Mouse (Mus musculus) MEL (cell line): Measurements from ENCODE around the gene Gne. TPM values are rescaled to one million over a fixed set of nuclear protein-coding genes. Genes with fewer than 3 reads are reported as not detected.

ENCODE experiments used
- DNase-seq: peaks from one replicate; pipeline ENCODE4 v3.0.0; 2011; ENCODE audit warnings: low read depth, low spot score
- H3K27ac ChIP-seq: 2 replicates; pipeline ENCODE4 v1.5.1; 2012; ENCODE audit warnings: low read depth, mild to moderate bottlenecking, control low read depth, low read length, moderate library complexity; ENCODE audit not compliant: control insufficient read depth
- H3K27me3 ChIP-seq, 2 experiments: fragments of 150-350 bp in 1 of 2; sonication (generic) in 1 of 2; 2 replicates each; pipeline ENCODE4 v1.6.1; 2012; ENCODE audit warnings: low read length in 2 of 2, mild to moderate bottlenecking in 2 of 2, improper control_type of control experiment in 1 of 2, moderate library complexity in 1 of 2; ENCODE audit not compliant: insufficient read depth in 2 of 2, control insufficient read depth in 1 of 2
- H3K36me3 ChIP-seq, 2 experiments: 2 replicates each; pipeline ENCODE4 v1.6.1; 2012 to 2014; ENCODE audit warnings: low read length in 2 of 2, improper control_type of control experiment in 1 of 2, inconsistent platforms in 1 of 2, mild to moderate bottlenecking in 1 of 2; ENCODE audit not compliant: insufficient read depth in 2 of 2, control insufficient read depth in 1 of 2
- H3K4me1 ChIP-seq, 2 experiments: fragments of 150-350 bp in 1 of 2; sonication (generic) in 1 of 2; 2 replicates each; pipeline ENCODE4 v1.6.1; 2012; ENCODE audit warnings: low read length in 2 of 2, improper control_type of control experiment in 1 of 2, mild to moderate bottlenecking in 1 of 2; ENCODE audit not compliant: insufficient read depth in 2 of 2, control insufficient read depth in 1 of 2
- H3K4me3 ChIP-seq, 2 experiments: fragments of 150-350 bp in 1 of 2; sonication (generic) in 1 of 2; 2 replicates each; pipeline ENCODE4 v1.5.1; 2012; ENCODE audit warnings: low read depth in 2 of 2, low read length in 2 of 2, mild to moderate bottlenecking in 2 of 2, moderate library complexity in 2 of 2, control low read depth in 1 of 2, improper control_type of control experiment in 1 of 2; ENCODE audit not compliant: control insufficient read depth in 1 of 2, insufficient read depth in 1 of 2
- H3K79me2 ChIP-seq: 2 replicates; pipeline ENCODE4 v1.6.1; 2012; ENCODE audit warnings: mild to moderate bottlenecking, low read length, moderate library complexity; ENCODE audit not compliant: control insufficient read depth, poor library complexity, insufficient read depth
- H3K9ac ChIP-seq: 2 replicates; pipeline ENCODE4 v1.6.1; 2012; ENCODE audit warnings: low read depth, mild to moderate bottlenecking, control low read depth, low read length, moderate library complexity; ENCODE audit not compliant: control insufficient read depth, poor library complexity, severe bottlenecking
- H3K9me3 ChIP-seq: fragments of 150-350 bp; sonication (generic); replicated peaks from 2 replicates; pipeline ENCODE4 v1.6.1; 2012; ENCODE audit warnings: mild to moderate bottlenecking, low read length, improper control_type of control experiment, moderate library complexity; ENCODE audit not compliant: insufficient read depth
- BHLHE40 ChIP-seq: IDR thresholded peaks from 2 replicates; pipeline ENCODE4 v1.6.1; 2012; ENCODE audit warnings: low read depth, mild to moderate bottlenecking, inconsistent platforms, low read length, improper control_type of control experiment, borderline replicate concordance
- CHD1 ChIP-seq: IDR thresholded peaks from 2 replicates; pipeline ENCODE4 v1.6.1; 2012; ENCODE audit warnings: low read depth, mild to moderate bottlenecking, inconsistent platforms, low read length, improper control_type of control experiment
- CHD2 ChIP-seq: IDR thresholded peaks from 2 replicates; pipeline ENCODE4 v1.6.1; 2011; ENCODE audit warnings: low read length, improper control_type of control experiment
- CTCF ChIP-seq, 3 experiments: IDR thresholded peaks in 2 of 3; conservative IDR thresholded peaks in 1 of 3; 2 replicates each; pipeline ENCODE4 v1.5.1; 2011 to 2012; ENCODE audit warnings: low read length in 3 of 3, low read depth in 2 of 3, mild to moderate bottlenecking in 2 of 3, improper control_type of control experiment in 1 of 3, inconsistent platforms in 1 of 3, mixed read lengths in 1 of 3, moderate library complexity in 1 of 3; ENCODE audit not compliant: control insufficient read depth in 1 of 3, insufficient read depth in 1 of 3, poor library complexity in 1 of 3, severe bottlenecking in 1 of 3
- E2F4 ChIP-seq: IDR thresholded peaks from 2 replicates; pipeline ENCODE4 v1.6.1; 2011; ENCODE audit warnings: low read depth, low read length, improper control_type of control experiment, borderline replicate concordance
- ELF1 ChIP-seq: IDR thresholded peaks from 2 replicates; pipeline ENCODE4 v1.6.1; 2014; ENCODE audit warnings: low read depth, mild to moderate bottlenecking, inconsistent platforms, low read length, improper control_type of control experiment, moderate library complexity
- ETS1 ChIP-seq: IDR thresholded peaks from 2 replicates; pipeline ENCODE4 v1.6.1; 2012; ENCODE audit warnings: low read depth, mild to moderate bottlenecking, inconsistent platforms, low read length, improper control_type of control experiment, moderate library complexity
- GATA1 ChIP-seq: IDR thresholded peaks from 2 replicates; pipeline ENCODE4 v1.6.1; 2011; ENCODE audit warnings: low read depth, low read length, improper control_type of control experiment
- HCFC1 ChIP-seq: IDR thresholded peaks from 2 replicates; pipeline ENCODE4 v1.6.1; 2012; ENCODE audit warnings: low read depth, mild to moderate bottlenecking, inconsistent platforms, low read length, improper control_type of control experiment, moderate library complexity
- JUND ChIP-seq: IDR thresholded peaks from 2 replicates; pipeline ENCODE4 v1.6.1; 2011; ENCODE audit warnings: low read depth, mild to moderate bottlenecking, improper control_type of control experiment, low read length
- MAFK ChIP-seq: IDR thresholded peaks from 2 replicates; pipeline ENCODE4 v1.6.1; 2011; ENCODE audit warnings: low read depth, mild to moderate bottlenecking, low read length, improper control_type of control experiment, borderline replicate concordance
- MXI1 ChIP-seq: IDR thresholded peaks from 2 replicates; pipeline ENCODE4 v1.6.1; 2011; ENCODE audit warnings: mild to moderate bottlenecking, low read depth, low read length, improper control_type of control experiment
- MYB ChIP-seq: IDR thresholded peaks from 2 replicates; pipeline ENCODE4 v1.6.1; 2011; ENCODE audit warnings: mild to moderate bottlenecking, low read depth, low read length, improper control_type of control experiment
- NELFE ChIP-seq: IDR thresholded peaks from 2 replicates; pipeline ENCODE4 v1.6.1; 2011; ENCODE audit warnings: low read depth, low read length, improper control_type of control experiment
- NRF1 ChIP-seq: IDR thresholded peaks from 2 replicates; pipeline ENCODE4 v1.6.1; 2014; ENCODE audit warnings: low read depth, mild to moderate bottlenecking, inconsistent platforms, low read length, improper control_type of control experiment, moderate library complexity; ENCODE audit not compliant: poor library complexity, insufficient read depth, severe bottlenecking
- SMC3 ChIP-seq: IDR thresholded peaks from 2 replicates; pipeline ENCODE4 v1.6.1; 2011; ENCODE audit warnings: low read depth, low read length, improper control_type of control experiment
- TBP ChIP-seq: IDR thresholded peaks from 2 replicates; pipeline ENCODE4 v1.8.0; 2011; ENCODE audit warnings: low read depth, low read length, improper control_type of control experiment
- TCF12 ChIP-seq: IDR thresholded peaks from 2 replicates; pipeline ENCODE4 v1.6.1; 2014; ENCODE audit warnings: low read depth, mild to moderate bottlenecking, inconsistent platforms, low read length, improper control_type of control experiment, moderate library complexity
- USF1 ChIP-seq: IDR thresholded peaks from 2 replicates; pipeline ENCODE4 v1.6.1; 2014; ENCODE audit warnings: low read depth, mild to moderate bottlenecking, inconsistent platforms, low read length, improper control_type of control experiment, moderate library complexity
- ZC3H11A ChIP-seq: IDR thresholded peaks from 2 replicates; pipeline ENCODE4 v1.6.1; 2012; ENCODE audit warnings: low read depth, mild to moderate bottlenecking, inconsistent platforms, low read length, improper control_type of control experiment
- ZKSCAN1 ChIP-seq: IDR thresholded peaks from 2 replicates; pipeline ENCODE4 v1.6.1; 2012; ENCODE audit warnings: low read depth, mild to moderate bottlenecking, inconsistent platforms, low read length, improper control_type of control experiment, moderate library complexity
- ZMIZ1 ChIP-seq: IDR thresholded peaks from 2 replicates; pipeline ENCODE4 v1.6.1; 2012; ENCODE audit warnings: low read depth, mild to moderate bottlenecking, inconsistent platforms, low read length, improper control_type of control experiment, moderate library complexity
- polyA plus RNA-seq, 2 experiments: library from polyadenylated mRNA; stranded (reverse) in 1 of 2; unstranded in 1 of 2; fragments of >175 nt in 1 of 2; fragments of >200 nt in 1 of 2; gene quantifications; 2 replicates each; pipeline versions ENCODE4 v1.2.1 to v1.2.4; 2012; ENCODE audit warnings: low replicate concordance in 2 of 2, low read depth in 1 of 2; ENCODE audit not compliant: insufficient read length in 2 of 2, insufficient read depth in 1 of 2, missing spikeins in 1 of 2
- total RNA-seq: library from RNA; depleted of rRNA; stranded (reverse); fragments of 300-350 nt; gene quantifications from 2 replicates; pipeline ENCODE4 v1.2.3, GENCODE M21; 2012

The Gne gene
- total and polyA plus RNA-seq, 3 experiments, result 32.4 to 127 (median 53.0) TPM

DNA sequence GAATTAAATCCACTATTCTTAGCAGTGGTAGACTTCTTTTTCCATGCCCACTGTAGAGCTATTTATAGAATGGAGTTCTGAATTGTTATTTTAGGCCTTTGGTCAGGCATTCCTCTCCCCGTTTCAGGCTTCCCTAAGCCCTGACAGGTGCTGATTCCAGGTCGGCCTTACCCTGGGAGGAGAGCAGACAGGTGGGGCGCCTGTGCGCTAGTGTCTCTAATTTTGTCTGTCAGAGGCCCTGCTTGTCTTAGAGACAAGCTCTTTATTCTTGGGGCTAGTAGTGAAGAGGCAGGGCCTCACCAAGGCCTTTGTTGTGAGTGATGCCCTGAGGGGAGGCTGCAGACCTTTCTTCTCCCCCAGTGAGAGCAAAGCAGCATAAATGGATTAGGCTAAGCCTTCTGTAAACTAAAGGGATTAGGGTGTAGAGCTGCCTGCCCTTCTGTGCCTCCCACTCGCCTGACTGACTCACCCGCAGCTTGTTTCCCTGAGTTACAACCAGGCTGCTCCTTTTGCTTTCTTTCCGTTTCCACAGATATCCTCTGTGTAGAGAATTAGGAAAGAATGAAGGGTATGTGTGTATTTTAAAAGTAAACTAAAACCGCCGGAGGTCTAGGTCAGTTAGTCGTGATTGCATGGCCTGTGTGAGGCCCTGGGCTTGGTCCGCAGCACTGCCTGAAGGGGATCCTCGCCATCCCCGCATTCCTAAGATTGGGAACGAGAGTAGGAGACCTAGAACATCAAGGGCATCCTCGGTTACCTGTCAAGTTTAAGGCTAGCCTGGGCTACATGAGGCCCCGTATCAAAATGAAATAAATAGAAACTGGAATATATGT lies 55.5 kb downstream of the Gne start:
- no peaks in the 10 kb centered on the region for H3K9me3 ChIP-seq
- H3K79me2 ChIP-seq, result peaks cover 3% of the 10 kb centered on the region; the same call in 1 of the 2 replicates
- no peak overlapping the region for H3K9ac ChIP-seq
- no peak for DNase-seq
- H3K27ac ChIP-seq, result no peak overlapping the region
- no peaks in the 10 kb centered on the region for H3K4me1 ChIP-seq
- no peaks in the 10 kb centered on the region for H3K27me3 ChIP-seq
- TF ChIP-seq CHD1 (no peak), ZMIZ1 (no peak), ZC3H11A (no peak), MAFK (no peak), GATA1 (no peak), NRF1 (no peak), E2F4 (no peak)
- peaks cover 0 to 27% of the 10 kb centered on the region in 2 experiments; a peak in 2 of 4 replicates for H3K36me3 ChIP-seq
- H3K4me3 ChIP-seq, result no peak overlapping the region

DNA sequence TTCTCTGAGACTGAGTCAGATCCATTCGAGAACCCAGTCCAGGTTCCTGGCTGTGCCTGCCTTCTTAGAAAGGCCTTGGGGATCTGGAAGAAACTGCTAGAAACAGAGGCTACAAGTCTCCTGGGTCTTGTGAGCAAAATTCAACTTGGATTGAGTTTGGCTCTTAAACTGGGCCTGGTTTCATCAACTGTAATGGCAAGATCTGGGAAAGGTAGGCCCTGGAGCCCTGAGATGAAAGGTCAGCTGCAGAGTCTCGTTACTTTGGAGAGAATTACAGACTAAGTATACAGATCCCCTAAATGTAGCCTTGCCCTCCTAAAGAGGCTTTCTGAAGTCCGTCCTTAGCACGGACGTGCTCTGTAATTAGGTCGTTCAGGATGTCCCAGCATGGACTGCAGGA lies 58.4 kb downstream of the Gne start:
- no peaks in the 10 kb centered on the region for H3K9me3 ChIP-seq
- no peaks in the 10 kb centered on the region for H3K4me1 ChIP-seq
- TF ChIP-seq MYB (no peak), TCF12 (no peak), ZKSCAN1 (no peak), CHD2 (no peak), SMC3 (no peak), NELFE (no peak), BHLHE40 (no peak), ETS1 (no peak), TBP (no peak), ELF1 (no peak), CTCF (IDR thresholded peaks at IDR 0.05 in 2 of 3, conservative IDR thresholded peaks at IDR 0.05 in 1 of 3; ENCODE audit: control insufficient read depth in 1 of 3, insufficient read depth in 1 of 3, low read depth in 2 of 3, low read length in 3 of 3, poor library complexity in 1 of 3, severe bottlenecking in 1 of 3) (no peak), HCFC1 (no peak), JUND (no peak), USF1 (no peak), MXI1 (no peak), CHD1 (no peak)
- TF ChIP-seq, all 39 proteins: peak for 0
- no peak overlapping the region for H3K27ac ChIP-seq
- H3K79me2 ChIP-seq, result peaks cover 13% of the 10 kb centered on the region
- no peaks in the 10 kb centered on the region for H3K27me3 ChIP-seq
- no peak overlapping the region for H3K4me3 ChIP-seq
- no peak overlapping the region for H3K9ac ChIP-seq
- H3K36me3 ChIP-seq, result peaks cover 0 to 38% of the 10 kb centered on the region in 2 experiments; a peak in 2 of 4 replicates
- DNase-seq, result no peak
